Mouse (Mus musculus) stomach, postnatal 0 days (tissue): ENCODE data around the gene Btaf1.

Source experiments
- CTCF ChIP-seq: IDR thresholded peaks from 2 replicates; pipeline ENCODE4 v1.5.1; 2016; ENCODE audit warnings: antibody characterized with exemption, low read depth, mild to moderate bottlenecking, moderate library complexity
- EP300 ChIP-seq: optimal IDR thresholded peaks from 2 replicates; pipeline ENCODE3; 2016; ENCODE audit warnings: antibody characterized with exemption

- TF ChIP-seq CTCF, result no peak
- no peak for TF ChIP-seq EP300
Observed at GRCm38 (mm10) chr19:36953637-36954206, 27.8 kb downstream of the Btaf1 start.
